Mouse (Mus musculus) liver, adult 2 months (tissue): ENCODE data around the gene Fgl2.

Experiments
- CTCF ChIP-seq: fragments of 200-500 bp; IDR thresholded peaks from 2 replicates; pipeline ENCODE4 v1.5.1; 2011; ENCODE audit warnings: low read depth, low read length, control low read depth
- POLR2A ChIP-seq: fragments of 200-500 bp; IDR thresholded peaks from 2 replicates; pipeline ENCODE4 v1.6.1; 2011; ENCODE audit warnings: low read length, control low read depth; ENCODE audit not compliant: insufficient read depth; ENCODE audit errors: extremely low read depth

DNA sequence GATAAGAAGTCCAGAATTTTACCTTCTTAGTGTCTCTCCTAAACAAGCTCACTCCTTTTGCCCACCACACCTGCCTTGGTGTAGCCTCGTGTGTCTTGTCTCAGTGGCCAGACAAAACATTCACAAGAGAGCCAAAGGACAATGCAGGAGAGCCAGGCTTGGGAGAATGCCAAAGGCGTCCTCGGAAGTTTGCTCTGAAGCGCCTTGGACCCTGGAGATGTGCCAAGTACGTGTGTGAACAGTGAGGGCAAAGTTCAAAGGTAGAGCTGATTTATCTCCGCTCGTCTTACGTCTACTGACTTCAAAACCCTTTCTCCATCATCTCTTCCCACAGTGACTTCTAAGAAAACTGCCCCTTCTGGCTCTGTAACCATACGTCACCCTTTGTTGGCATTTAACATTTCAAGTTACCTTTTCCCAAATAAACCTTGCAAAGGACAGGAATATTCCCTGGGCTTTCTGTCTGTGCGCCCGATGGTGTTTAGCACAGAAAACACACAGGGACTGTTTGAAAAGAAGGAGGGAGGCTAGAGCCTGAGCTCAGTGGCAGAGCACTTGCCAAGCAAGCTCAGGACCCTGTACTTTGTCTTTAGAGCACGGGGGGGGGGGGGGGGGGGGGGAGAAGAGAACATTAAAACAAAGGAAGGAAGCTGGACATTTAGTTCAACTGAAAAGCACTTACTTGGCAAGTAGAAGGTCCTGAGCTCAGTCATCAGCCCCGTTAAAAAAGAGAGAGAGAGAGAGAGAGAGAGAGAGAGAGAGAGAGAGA, 19.4 kb downstream of the Fgl2 start:
- TF ChIP-seq CTCF (no peak), POLR2A (no peak)
